Mouse (Mus musculus) T-helper 1 cell (primary cell): ENCODE measurements around the gene Nop56.

Experiments used
- in situ Hi-C: fragments of 300-600 bp; cut with MboI, MseI; formaldehyde crosslinking; loops from one replicate; pipeline ENCODE4 v1.15.1; 2025; ENCODE audit warnings: high pct_unique_total_duplicates

Nop56 gene

GRCm38 (mm10) chr2:130294936-130295277 is 20.7 kb downstream of the Nop56 start, which contains the start of gene Ebf4:
Ebf4 (plus strand) TSS chr2:130295169.
- in situ Hi-C loops: no loop called here

- in situ Hi-C loops: no loop called here
Measured at GRCm38 (mm10) chr2:130295331-130296133, 21.3 kb downstream of the Nop56 start.

DNA sequence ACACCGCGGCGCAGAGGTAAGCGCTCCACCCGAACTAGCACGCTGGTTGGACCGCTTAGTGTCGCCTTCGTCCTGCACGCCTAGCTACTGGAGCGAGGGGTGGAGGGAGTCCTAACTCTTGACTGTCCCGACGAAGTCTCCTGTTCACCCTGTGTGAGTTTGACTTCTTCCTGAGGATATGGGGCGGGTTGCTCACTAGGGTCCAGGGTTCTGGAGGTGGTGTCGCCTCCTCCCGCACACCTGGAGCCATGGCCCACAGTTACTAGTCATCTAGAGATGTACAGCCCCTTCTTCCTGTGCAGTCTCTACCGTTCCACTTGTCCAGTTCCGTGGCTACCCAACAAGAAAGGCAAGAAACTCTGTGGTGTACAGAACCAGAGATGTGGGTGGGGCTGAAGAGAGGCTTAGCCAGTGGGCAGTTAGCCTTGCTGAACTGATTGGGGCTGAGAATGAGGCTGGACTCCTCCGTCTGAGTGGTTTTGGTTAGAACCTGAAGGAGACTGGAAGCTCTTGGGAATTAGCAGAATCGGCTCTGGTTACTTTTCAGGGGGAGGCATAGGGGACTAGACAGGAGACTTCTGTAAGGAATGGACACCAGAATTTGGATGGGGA is 22.0 kb downstream of the Nop56 start:
- in situ Hi-C loops: no loop called here

DNA sequence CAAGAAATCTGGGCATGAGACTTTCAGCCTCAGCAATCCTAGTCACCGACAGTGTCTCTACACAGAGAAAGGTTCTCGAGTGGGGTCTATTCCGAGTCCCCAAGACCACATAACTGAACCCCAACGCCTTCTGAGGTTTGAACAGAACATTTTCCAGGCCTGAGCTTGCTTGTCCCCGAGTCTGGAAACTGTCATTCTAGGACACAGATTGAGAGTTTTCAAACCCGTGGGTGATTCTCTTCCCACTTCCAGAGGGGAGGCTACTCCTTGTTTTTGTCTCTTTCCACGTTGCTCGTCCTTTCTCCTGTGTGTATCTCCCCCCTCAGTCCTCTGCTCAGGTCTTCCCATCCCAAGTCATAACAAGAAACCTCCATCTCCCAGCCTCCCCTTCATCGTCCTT is 23.4 kb downstream of the Nop56 start:
- in situ Hi-C loops: no loop called here

GRCm38 (mm10) chr2:130303014-130303413 is 28.8 kb downstream of the Nop56 start:
- in situ Hi-C loops: no loop called here

- in situ Hi-C loops: no loop called here
Measured at GRCm38 (mm10) chr2:130327057-130327456, 52.8 kb downstream of the Nop56 start.
